Mouse (Mus musculus) forebrain, postnatal 0 days (tissue): ENCODE measurements around the gene Fam196a. TPM values are rescaled to one million over a fixed set of nuclear protein-coding genes. Genes with fewer than 3 reads are reported as not detected.

Experiments used
- ATAC-seq: fragments of 200-750 bp; cut with Nextera tagmentation; 2 replicates; pipeline ENCODE4 v1.8.0; 2017; ENCODE audit warnings: mild to moderate bottlenecking, moderate library complexity
- DNase-seq: peaks from one replicate; pipeline ENCODE4 v3.0.0-alpha.2; 2015
- H3K27ac ChIP-seq: fragments of 300-500 bp; sonication (generic); 2 replicates; pipeline ENCODE4 v1.5.1; 2014; ENCODE audit warnings: low read depth, mild to moderate bottlenecking, antibody characterized with exemption, low read length, moderate library complexity, mixed read lengths
- H3K27me3 ChIP-seq: fragments of 300-500 bp; sonication (generic); 2 replicates; pipeline ENCODE4 v1.6.1; 2014; ENCODE audit warnings: mild to moderate bottlenecking, low read length, mixed read lengths; ENCODE audit not compliant: insufficient read depth
- H3K36me3 ChIP-seq: fragments of 300-500 bp; sonication (generic); 2 replicates; pipeline ENCODE4 v1.6.1; 2014; ENCODE audit warnings: mild to moderate bottlenecking, moderate library complexity; ENCODE audit not compliant: insufficient read depth
- H3K4me1 ChIP-seq: fragments of 300-500 bp; sonication (generic); 2 replicates; pipeline ENCODE4 v1.6.1; 2014; ENCODE audit warnings: antibody characterized with exemption; ENCODE audit not compliant: insufficient read depth
- H3K4me2 ChIP-seq: fragments of 300-500 bp; sonication (generic); 2 replicates; pipeline ENCODE4 v1.6.1; 2014; ENCODE audit warnings: low read depth, mild to moderate bottlenecking, moderate library complexity
- H3K4me3 ChIP-seq: fragments of 300-500 bp; sonication (generic); 2 replicates; pipeline ENCODE4 v1.5.1; 2014; ENCODE audit warnings: low read depth, low read length, mixed read lengths
- H3K9ac ChIP-seq: fragments of 300-500 bp; sonication (generic); 2 replicates; pipeline ENCODE4 v1.6.1; 2014; ENCODE audit warnings: mild to moderate bottlenecking
- H3K9me3 ChIP-seq: fragments of 300-500 bp; sonication (generic); 2 replicates; pipeline ENCODE4 v1.6.1; 2016; ENCODE audit warnings: low read length
- CTCF ChIP-seq: sonication (generic); IDR thresholded peaks from 2 replicates; pipeline ENCODE4 v1.5.1; 2016; ENCODE audit warnings: antibody characterized with exemption, control low read depth, low read depth
- whole genome bisulfite sequencing: fragments of 180-500 bp; shearing (Covaris S2); extraction: QIAGEN DNeasy Blood & Tissue Kit; methylation state at CpG from one replicate; pipeline ENCODE4 v1.1.7; 2014; 5-methylcytosine and 5-hydroxymethylcytosine counted together
- polyA plus RNA-seq: library from polyadenylated mRNA; unstranded; fragments of >200 nt; fragmentation: Nextera tagmentation; extraction: Ambion mirVana; gene quantifications from 2 replicates; pipeline ENCODE4 v1.2.1, GENCODE M21; 2015
- total RNA-seq: library from RNA; depleted of rRNA; stranded (reverse); fragments of >200 nt; gene quantifications from 2 replicates; pipeline ENCODE4 v1.2.3, GENCODE M21; 2014

The Fam196a gene
- total and polyA plus RNA-seq, 2 experiments from 2014 or later, result 7.8 to 24.5 TPM

GRCm38 (mm10) chr7:134862000-134862399 lies 76.2 kb downstream of the Fam196a start:
- ATAC-seq (no peak), DNase-seq (peak; percentile 20)
- H3K27me3 ChIP-seq, result no peaks in the 10 kb centered on the region
- H3K4me1 ChIP-seq, result no peaks in the 10 kb centered on the region
- no peaks in the 10 kb centered on the region for H3K9me3 ChIP-seq
- H3K36me3 ChIP-seq, result no peaks in the 10 kb centered on the region
- H3K4me2 ChIP-seq, result no peak overlapping the region
- no peak overlapping the region for H3K27ac ChIP-seq
- no peak overlapping the region for H3K9ac ChIP-seq
- 48% methylated on average over 6 of the region's 6 CpGs for WGBS
- no peak overlapping the region for H3K4me3 ChIP-seq
- TF ChIP-seq CTCF, result no peak

DNA sequence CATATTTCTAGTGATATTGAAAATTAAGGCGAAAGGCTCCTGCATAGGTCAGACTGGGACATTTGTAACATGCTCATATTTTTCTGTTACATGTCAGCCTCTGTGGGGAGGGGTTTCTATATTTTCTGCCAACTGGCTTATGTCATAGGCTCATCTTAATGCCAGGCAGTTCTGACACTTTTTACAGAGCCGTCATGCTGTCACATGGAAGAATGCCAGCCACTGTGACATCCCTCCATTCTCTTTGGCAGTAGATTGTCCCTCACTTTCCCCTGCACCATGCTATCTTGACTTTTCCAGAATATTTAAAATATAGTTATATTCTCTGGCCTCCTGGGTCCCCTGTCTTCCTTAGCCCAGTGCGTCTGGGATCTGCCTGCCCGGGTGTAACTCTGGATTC lies 95.5 kb downstream of the Fam196a start:
- Histone ChIP-seq H3K4me2 (no peak overlapping the region), H3K36me3 (no peaks in the 10 kb centered on the region), H3K9me3 (no peaks in the 10 kb centered on the region), H3K4me3 (no peak overlapping the region), H3K27me3 (no peaks in the 10 kb centered on the region), H3K27ac (no peak overlapping the region), H3K4me1 (no peaks in the 10 kb centered on the region), H3K9ac (no peak overlapping the region)
- 69% methylated on average over 4 of the region's 4 CpGs for WGBS
- no peak for TF ChIP-seq CTCF
- DNase-seq (peak; percentile 61), ATAC-seq (no peak)

DNA sequence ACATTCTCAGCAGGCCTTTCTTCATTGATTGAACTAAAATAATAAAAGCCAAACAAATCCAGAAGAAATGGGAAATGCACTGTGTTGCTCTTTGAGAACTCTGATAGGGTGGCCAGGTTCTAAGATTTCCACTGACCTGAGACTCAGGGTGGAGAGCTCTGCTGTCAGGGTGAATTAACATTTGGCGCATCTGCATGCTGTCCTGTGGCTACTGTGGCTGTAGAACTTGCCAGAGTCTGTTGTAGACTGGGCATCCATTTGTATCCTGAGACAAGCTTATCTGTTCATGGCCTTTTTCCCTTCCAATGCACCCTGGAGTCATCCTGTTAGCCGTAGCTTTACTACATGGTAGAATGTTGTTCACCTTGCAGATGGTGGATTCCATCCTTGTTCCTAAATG lies 98.2 kb downstream of the Fam196a start:
- H3K27me3 ChIP-seq, result no peaks in the 10 kb centered on the region
- no peaks in the 10 kb centered on the region for H3K36me3 ChIP-seq
- no peak for DNase-seq
- no peak for ATAC-seq
- no peak overlapping the region for H3K27ac ChIP-seq
- no peak for TF ChIP-seq CTCF
- 93% methylated on average over 2 of the region's 2 CpGs for WGBS
- no peak overlapping the region for H3K4me2 ChIP-seq
- no peak overlapping the region for H3K9ac ChIP-seq
- H3K4me3 ChIP-seq, result no peak overlapping the region
- H3K4me1 ChIP-seq, result no peaks in the 10 kb centered on the region
- no peaks in the 10 kb centered on the region for H3K9me3 ChIP-seq
